Mouse (Mus musculus) brain, adult 2 months (tissue): Measurements from ENCODE around the gene Tnfrsf12a.
A peak's percentile ranks its signal among the peaks of the same experiment; 100 is the strongest.

Experiments
- DNase-seq: peaks from one replicate; pipeline ENCODE4 v3.0.0; 2011; ENCODE audit warnings: low read depth, low spot score

Tnfrsf12a gene

GRCm38 (mm10) chr17:23651363-23651762 is 25.9 kb downstream of the Tnfrsf12a start:
- DNase-seq, result no peak

GRCm38 (mm10) chr17:23645894-23646293 is 31.4 kb downstream of the Tnfrsf12a start:
- DNase-seq, result no peak

GRCm38 (mm10) chr17:23644613-23645495 is 32.4 kb downstream of the Tnfrsf12a start, which contains the start of gene Mmp25:
Mmp25 (minus strand) TSS chr17:23645277.
- no peak for DNase-seq

- no peak for DNase-seq
Measured at GRCm38 (mm10) chr17:23631241-23631640, 46.0 kb downstream of the Tnfrsf12a start.

- peak; percentile 86 for DNase-seq
Measured at GRCm38 (mm10) chr17:23630195-23631020, 46.9 kb downstream of the Tnfrsf12a start.

DNA sequence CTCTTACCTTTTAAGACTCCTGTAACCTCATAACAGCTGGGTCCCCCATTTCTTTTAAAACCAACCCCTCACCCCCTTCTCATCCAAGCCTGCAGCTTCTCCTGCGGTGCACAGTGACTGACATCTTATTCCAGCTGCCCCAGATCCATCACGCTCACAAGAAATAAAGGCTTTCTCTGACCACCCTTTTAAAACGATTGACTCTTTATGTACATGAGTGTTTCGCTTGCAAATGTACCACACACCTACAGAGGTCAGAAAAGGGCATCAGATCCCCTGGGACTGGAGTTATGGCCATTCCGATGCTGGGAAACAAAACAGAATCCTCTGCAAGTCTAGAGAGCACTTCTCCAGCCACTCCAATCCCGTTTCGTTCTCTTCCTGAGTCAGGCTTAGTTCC is 49.5 kb downstream of the Tnfrsf12a start:
- no peak for DNase-seq
